Mouse (Mus musculus) hindbrain, embryonic 13.5 days (tissue): Measurements from ENCODE around the gene Gm20388. TPM values are rescaled to one million over a fixed set of nuclear protein-coding genes. Genes with fewer than 3 reads are reported as not detected.

Experiments used
- ATAC-seq: fragments of 200-750 bp; cut with Nextera tagmentation; 2 replicates; pipeline ENCODE4 v1.8.0; 2017; ENCODE audit warnings: moderate TSS enrichment; ENCODE audit not compliant: low FRiP score
- H3K27ac ChIP-seq: fragments of 300-500 bp; sonication (generic); 2 replicates; pipeline ENCODE4 v1.5.1; 2015; ENCODE audit warnings: inconsistent platforms, mild to moderate bottlenecking, moderate library complexity
- H3K27me3 ChIP-seq: fragments of 300-500 bp; sonication (generic); 2 replicates; pipeline ENCODE4 v1.6.1; 2015; ENCODE audit warnings: mild to moderate bottlenecking, inconsistent platforms
- H3K36me3 ChIP-seq: fragments of 300-500 bp; sonication (generic); 2 replicates; pipeline ENCODE4 v1.6.1; 2015; ENCODE audit warnings: mild to moderate bottlenecking, inconsistent platforms
- H3K4me1 ChIP-seq: fragments of 300-500 bp; sonication (generic); replicated peaks from 2 replicates; pipeline ENCODE4 v1.6.1; 2015; ENCODE audit warnings: inconsistent platforms
- H3K4me2 ChIP-seq: fragments of 300-500 bp; sonication (generic); 2 replicates; pipeline ENCODE4 v1.6.1; 2015; ENCODE audit warnings: inconsistent platforms, mild to moderate bottlenecking, moderate library complexity
- H3K4me3 ChIP-seq: fragments of 300-500 bp; sonication (generic); 2 replicates; pipeline ENCODE4 v1.5.1; 2015; ENCODE audit warnings: mild to moderate bottlenecking, inconsistent platforms
- H3K9ac ChIP-seq: fragments of 300-500 bp; sonication (generic); 2 replicates; pipeline ENCODE4 v1.6.1; 2015; ENCODE audit warnings: mild to moderate bottlenecking, inconsistent platforms
- H3K9me3 ChIP-seq: fragments of 300-500 bp; sonication (generic); 2 replicates; pipeline ENCODE4 v1.6.1; 2016; ENCODE audit warnings: inconsistent platforms
- WGBS: fragments of 180-500 bp; shearing (Covaris S2); methylation state at CpG from one replicate; pipeline ENCODE4 v1.1.7; 2015; 5-methylcytosine and 5-hydroxymethylcytosine counted together
- polyA plus RNA-seq: library from polyadenylated mRNA; unstranded; fragments of >200 nt; fragmentation: Nextera tagmentation; extraction: Ambion mirVana; gene quantifications from 2 replicates; pipeline ENCODE4 v1.2.1, GENCODE M21; 2015

Gene Gm20388
- polyA plus RNA-seq, 1 experiment from 2014 or later: 1.9 TPM

- H3K4me1 ChIP-seq: peaks cover 65% of the 10 kb centered on the region
- 88% methylated on average over 7 of the region's 7 CpGs for WGBS
- no peak overlapping the region for H3K4me3 ChIP-seq
Measured at GRCm38 (mm10) chr8:120390598-120390997, 480.0 kb downstream of the Gm20388 start.

DNA sequence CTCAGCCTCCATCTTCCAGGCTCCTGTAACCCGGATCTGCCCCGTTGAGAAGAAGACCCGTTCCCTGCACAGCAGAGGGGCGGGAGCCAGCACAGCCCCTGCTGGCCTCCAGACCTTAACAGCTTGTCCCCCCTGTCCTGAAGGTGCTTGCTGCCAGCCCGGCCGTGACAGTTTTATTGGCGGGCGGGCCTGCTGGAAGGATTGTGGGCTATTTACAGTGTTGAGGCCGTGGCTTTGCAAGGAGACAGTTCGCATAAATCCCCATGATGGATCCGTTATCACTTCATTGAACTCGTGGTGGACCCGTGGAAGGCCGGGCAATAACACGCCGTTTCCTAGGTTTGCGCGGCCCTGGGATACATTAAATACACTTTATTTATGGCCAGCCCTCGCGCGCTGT lies 481.2 kb downstream of the Gm20388 start:
- peak overlapping the region; percentile 43; the same call in 1 of the 2 replicates for H3K9ac ChIP-seq
- peaks cover 6% of the 10 kb centered on the region; the same call in 1 of the 2 replicates for H3K27me3 ChIP-seq
- 0 out of 2 replicates have a peak, but pooled peaks have one; percentile 19 for ATAC-seq
- H3K9me3 ChIP-seq: no peaks in the 10 kb centered on the region
- no peak overlapping the region for H3K4me2 ChIP-seq
- peaks cover 66% of the 10 kb centered on the region for H3K4me1 ChIP-seq
- peak overlapping the region; percentile 75 for H3K27ac ChIP-seq
- WGBS: 37% methylated on average over 21 of the region's 21 CpGs
- H3K4me3 ChIP-seq: no peak overlapping the region
- no peaks in the 10 kb centered on the region for H3K36me3 ChIP-seq

More at GRCm38 (mm10) chr8:120390598-120390997, 480.0 kb downstream of the Gm20388 start:
- H3K27me3 ChIP-seq: peaks cover 6% of the 10 kb centered on the region; the same call in 1 of the 2 replicates
- H3K4me2 ChIP-seq: no peak overlapping the region
- H3K9me3 ChIP-seq: no peaks in the 10 kb centered on the region
- H3K36me3 ChIP-seq: no peaks in the 10 kb centered on the region
- H3K27ac ChIP-seq: no peak overlapping the region; the same call in 1 of the 2 replicates
- no peak overlapping the region for H3K9ac ChIP-seq
- ATAC-seq: no peak

DNA sequence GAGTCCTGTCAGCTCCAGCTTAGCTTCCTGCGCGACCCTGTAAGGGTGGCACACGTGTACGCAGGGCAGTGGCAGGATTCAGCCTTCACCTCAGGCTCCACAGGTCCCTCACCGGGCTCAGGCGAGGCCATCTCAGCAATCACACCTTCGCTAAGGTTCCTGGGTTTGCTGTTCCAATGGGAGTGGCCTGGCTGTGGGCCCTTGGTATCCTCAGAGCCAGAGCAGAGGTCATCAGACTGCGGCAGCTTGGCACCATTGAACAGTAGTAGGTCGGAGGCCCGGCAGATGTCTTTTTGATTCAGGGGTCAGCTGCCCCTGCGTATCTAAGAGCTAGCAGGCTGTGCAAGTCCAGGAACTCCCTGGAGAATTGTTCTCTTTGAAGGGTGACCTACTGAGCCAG lies 482.4 kb downstream of the Gm20388 start:
- H3K36me3 ChIP-seq: no peaks in the 10 kb centered on the region
- no peak for ATAC-seq
- H3K4me1 ChIP-seq: peaks cover 68% of the 10 kb centered on the region
- no peak overlapping the region for H3K27ac ChIP-seq
- 72% methylated on average over 11 of the region's 11 CpGs for WGBS
- no peak overlapping the region for H3K4me3 ChIP-seq
- no peak overlapping the region for H3K9ac ChIP-seq
- H3K9me3 ChIP-seq: no peaks in the 10 kb centered on the region
- peaks cover 6% of the 10 kb centered on the region; the same call in 1 of the 2 replicates for H3K27me3 ChIP-seq
- H3K4me2 ChIP-seq: no peak overlapping the region

GRCm38 (mm10) chr8:120393871-120394275 lies 483.2 kb downstream of the Gm20388 start:
- Histone ChIP-seq H3K4me3 (no peak overlapping the region), H3K9ac (no peak overlapping the region), H3K4me2 (no peak overlapping the region), H3K4me1 (peaks cover 70% of the 10 kb centered on the region), H3K27me3 (peaks cover 6% of the 10 kb centered on the region; the same call in 1 of the 2 replicates), H3K27ac (no peak overlapping the region), H3K36me3 (no peaks in the 10 kb centered on the region), H3K9me3 (no peaks in the 10 kb centered on the region)
- WGBS: 77% methylated on average over 9 of the region's 9 CpGs
- no peak for ATAC-seq

DNA sequence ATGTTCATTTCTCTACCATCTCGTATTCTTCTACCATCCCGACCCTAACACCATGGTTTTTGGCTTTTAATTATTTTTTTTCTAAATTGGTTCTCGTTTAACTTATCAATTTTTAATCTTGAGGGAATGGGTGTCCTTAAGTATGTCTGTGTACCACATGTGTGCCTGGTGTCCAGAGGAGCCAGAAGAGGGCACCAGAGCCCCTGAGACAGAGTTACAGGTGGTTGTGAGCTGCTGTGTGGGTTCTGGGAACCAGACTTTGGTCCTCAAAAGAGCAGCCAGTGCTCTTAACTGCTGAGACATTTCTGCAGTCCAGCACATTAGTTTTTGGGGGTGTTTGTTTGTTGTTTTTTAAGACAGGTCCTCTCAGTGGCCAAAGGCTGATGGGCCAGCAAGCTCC lies 485.3 kb downstream of the Gm20388 start:
- Histone ChIP-seq H3K4me1 (peaks cover 80% of the 10 kb centered on the region), H3K27me3 (peaks cover 2% of the 10 kb centered on the region; the same call in 1 of the 2 replicates), H3K27ac (no peak overlapping the region), H3K4me2 (no peak overlapping the region), H3K9me3 (no peaks in the 10 kb centered on the region), H3K4me3 (no peak overlapping the region), H3K9ac (no peak overlapping the region), H3K36me3 (no peaks in the 10 kb centered on the region)
- ATAC-seq: no peak
- 94% methylated on average over 3 of the region's 3 CpGs for WGBS

GRCm38 (mm10) chr8:120396756-120397155 lies 486.1 kb downstream of the Gm20388 start:
- Histone ChIP-seq H3K9ac (peak overlapping the region; percentile 39; the same call in 1 of the 2 replicates), H3K27me3 (no peaks in the 10 kb centered on the region), H3K4me2 (no peak overlapping the region), H3K36me3 (no peaks in the 10 kb centered on the region), H3K27ac (peak overlapping the region; percentile 83), H3K9me3 (no peaks in the 10 kb centered on the region), H3K4me3 (no peak overlapping the region), H3K4me1 (peaks cover 72% of the 10 kb centered on the region)
- ATAC-seq: no peak
- WGBS: 31% methylated on average over 3 of the region's 3 CpGs

DNA sequence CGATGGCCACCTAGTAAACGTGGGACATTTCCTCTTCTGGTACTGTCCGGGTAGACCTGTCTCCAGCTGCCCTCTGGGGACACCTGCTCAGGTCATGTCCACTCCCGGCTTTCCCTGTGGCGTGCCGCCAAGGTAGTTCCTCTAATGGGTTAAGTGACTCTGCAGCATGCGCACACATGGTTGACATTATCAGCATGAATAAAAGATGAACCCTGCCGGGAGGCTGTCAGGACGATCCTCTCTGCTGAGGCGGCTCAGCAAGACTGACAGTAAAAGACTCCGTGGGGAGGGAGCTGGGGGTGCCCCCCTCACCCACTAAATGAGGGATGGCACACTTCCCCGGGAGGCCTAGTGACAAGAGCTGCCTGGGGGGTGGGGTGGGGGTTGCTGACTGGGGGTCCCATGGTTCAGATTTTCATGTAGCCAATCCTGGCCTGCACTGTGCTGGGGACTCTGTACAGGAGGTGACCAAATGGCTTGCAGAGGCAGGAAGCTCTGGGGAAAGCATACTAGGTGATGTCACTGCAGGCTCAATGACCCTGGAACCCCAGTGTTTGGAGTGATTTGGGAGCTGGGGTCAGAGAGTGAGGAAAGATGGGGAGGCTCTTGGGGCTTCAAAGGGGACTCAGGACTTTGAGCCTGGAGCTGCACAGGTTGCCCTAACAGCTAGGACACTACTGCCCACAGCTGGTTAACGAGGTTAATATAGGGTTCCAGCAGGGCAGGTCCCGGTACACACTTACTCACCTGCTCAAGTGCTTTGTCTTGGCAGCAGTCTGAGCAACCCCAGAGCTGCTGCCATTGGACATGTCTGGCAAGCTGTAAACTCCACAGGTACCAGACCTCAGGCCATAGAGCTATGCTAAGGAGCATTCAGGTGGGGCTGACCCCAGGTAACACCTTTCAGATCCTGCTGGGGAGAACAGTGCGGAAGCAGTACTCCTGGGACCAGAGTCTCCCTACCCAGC lies 487.1 kb downstream of the Gm20388 start:
- peak overlapping the region; percentile 39 for H3K9ac ChIP-seq
- peak overlapping the region; percentile 83 for H3K27ac ChIP-seq
- 27% methylated on average over 15 of the region's 15 CpGs for WGBS

GRCm38 (mm10) chr8:120399212-120399934 lies 488.7 kb downstream of the Gm20388 start:
- Histone ChIP-seq H3K4me3 (no peak overlapping the region), H3K9ac (peak overlapping the region; percentile 52), H3K9me3 (no peaks in the 10 kb centered on the region), H3K27ac (peak overlapping the region; percentile 83), H3K27me3 (no peaks in the 10 kb centered on the region), H3K4me1 (peaks cover 61% of the 10 kb centered on the region), H3K36me3 (no peaks in the 10 kb centered on the region), H3K4me2 (peak overlapping the region; percentile 42)
- ATAC-seq: peak; percentile 16; the same call in 1 of the 2 replicates
- 22% methylated on average over 33 of the region's 33 CpGs for WGBS

More for the DNA sequence above, 487.1 kb downstream of the Gm20388 start:
- H3K9me3 ChIP-seq: no peaks in the 10 kb centered on the region
- H3K4me3 ChIP-seq: no peak overlapping the region
- no peaks in the 10 kb centered on the region for H3K36me3 ChIP-seq
- no peaks in the 10 kb centered on the region for H3K27me3 ChIP-seq
- H3K4me1 ChIP-seq: peaks cover 67% of the 10 kb centered on the region
- peak overlapping the region; percentile 23 for H3K4me2 ChIP-seq
- ATAC-seq: peak; percentile 57

DNA sequence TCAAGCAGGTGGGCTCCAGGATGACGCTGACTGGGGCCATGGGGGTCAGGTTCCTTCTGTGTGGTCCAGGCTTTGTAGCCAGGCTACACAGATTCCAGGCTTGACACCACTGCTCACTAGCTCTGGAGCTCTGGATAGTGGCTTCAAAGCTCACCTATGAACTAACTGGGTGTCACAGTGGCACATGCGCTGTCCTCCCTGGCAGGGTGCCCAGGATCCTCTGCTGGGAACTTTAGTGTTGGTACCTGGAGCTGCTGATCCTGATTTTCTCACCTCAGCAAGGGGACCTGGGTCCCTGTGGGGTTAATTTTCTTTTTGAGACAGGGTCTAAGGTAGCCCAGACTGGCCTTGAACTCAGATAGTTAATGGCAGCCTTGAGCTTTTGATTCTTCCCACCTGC lies 490.6 kb downstream of the Gm20388 start:
- no peak for ATAC-seq
- peaks cover 64% of the 10 kb centered on the region for H3K4me1 ChIP-seq

DNA sequence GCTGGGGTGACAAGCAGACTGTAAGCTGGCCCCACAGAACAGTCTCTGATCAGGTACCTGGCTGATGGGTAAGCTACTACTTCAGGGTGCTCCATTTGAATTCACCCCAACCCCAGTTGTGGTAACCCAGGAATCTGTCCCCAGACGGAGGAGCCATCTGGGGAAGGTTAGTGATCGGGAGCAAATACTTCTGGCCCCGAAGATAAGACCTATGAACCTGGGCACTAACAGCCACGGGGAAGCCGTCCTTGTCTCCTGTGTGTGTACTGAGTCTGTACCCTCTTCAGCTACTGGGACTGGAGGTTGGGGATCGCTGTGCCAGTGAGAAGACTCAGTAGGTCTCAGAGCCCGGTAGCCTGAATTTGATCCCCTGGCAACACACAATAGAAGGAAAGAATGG lies 491.1 kb downstream of the Gm20388 start:
- Histone ChIP-seq H3K36me3 (no peaks in the 10 kb centered on the region), H3K9me3 (no peaks in the 10 kb centered on the region), H3K4me2 (no peak overlapping the region), H3K27ac (no peak overlapping the region), H3K4me3 (no peak overlapping the region), H3K27me3 (no peaks in the 10 kb centered on the region; the same call in 1 of the 2 replicates), H3K4me1 (peaks cover 64% of the 10 kb centered on the region), H3K9ac (no peak overlapping the region)
- 92% methylated on average over 7 of the region's 7 CpGs for WGBS
- no peak for ATAC-seq

More for the DNA sequence above, 490.6 kb downstream of the Gm20388 start:
- Histone ChIP-seq H3K27ac (no peak overlapping the region), H3K36me3 (no peaks in the 10 kb centered on the region), H3K9ac (no peak overlapping the region), H3K9me3 (no peaks in the 10 kb centered on the region), H3K4me3 (no peak overlapping the region), H3K27me3 (no peaks in the 10 kb centered on the region; the same call in 1 of the 2 replicates), H3K4me2 (no peak overlapping the region)
- WGBS: 88% methylated on average over 2 of the region's 2 CpGs

DNA sequence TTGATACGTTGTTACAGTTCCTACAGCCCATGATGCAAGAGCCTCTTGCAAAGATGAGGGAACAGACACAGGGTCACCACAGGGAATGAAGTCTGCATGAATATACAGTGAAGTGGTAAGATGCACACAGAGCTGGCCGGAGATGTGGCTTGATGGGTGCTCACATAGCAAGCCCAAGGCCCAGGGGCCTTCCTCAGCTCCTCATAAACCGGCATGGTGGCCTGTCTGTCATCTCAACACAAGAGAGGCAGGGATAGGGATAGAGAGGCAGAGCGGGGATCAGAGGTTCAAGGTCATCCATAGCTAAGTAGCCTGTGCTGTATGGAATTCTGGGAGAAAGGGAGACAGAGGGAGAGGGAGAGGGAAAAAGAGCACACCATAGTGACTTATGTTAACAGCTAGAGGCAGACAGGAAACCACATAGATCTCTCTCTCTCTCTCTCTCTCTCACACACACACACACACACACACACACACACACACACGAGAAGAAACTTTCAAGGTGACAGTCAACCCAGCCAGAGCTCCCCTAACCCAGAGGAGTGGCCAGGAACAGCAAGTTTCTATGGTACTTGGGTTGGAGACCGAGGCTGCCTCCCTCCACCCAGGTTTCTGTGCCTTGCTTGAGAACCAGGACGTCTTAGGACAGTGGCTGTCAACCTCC lies 493.1 kb downstream of the Gm20388 start:
- WGBS: 76% methylated on average over 7 of the region's 7 CpGs
- no peaks in the 10 kb centered on the region for H3K9me3 ChIP-seq

More for the DNA sequence above, 493.1 kb downstream of the Gm20388 start:
- Histone ChIP-seq H3K4me3 (no peak overlapping the region), H3K36me3 (no peaks in the 10 kb centered on the region), H3K9ac (no peak overlapping the region), H3K27me3 (no peaks in the 10 kb centered on the region; the same call in 1 of the 2 replicates), H3K4me1 (peaks cover 64% of the 10 kb centered on the region), H3K27ac (no peak overlapping the region), H3K4me2 (no peak overlapping the region)
- no peak for ATAC-seq
